Mouse (Mus musculus) limb, embryonic 11.5 days (tissue): ENCODE measurements around the gene Rsl1d1. TPM values are rescaled to one million over a fixed set of nuclear protein-coding genes. Genes with fewer than 3 reads are reported as not detected.
A peak's percentile ranks its signal among the peaks of the same experiment; 100 is the strongest.

Source experiments
- ATAC-seq: fragments of 200-750 bp; cut with Nextera tagmentation; 2 replicates; pipeline ENCODE4 v1.8.0; 2017; ENCODE audit warnings: low read depth; ENCODE audit not compliant: insufficient number of reproducible peaks, low FRiP score, low TSS enrichment
- DNase-seq: peaks from one replicate; pipeline ENCODE4 v3.0.0-alpha.2; 2015; ENCODE audit warnings: low spot score
- H3K27ac ChIP-seq: fragments of 300-500 bp; sonication (generic); replicated peaks from 2 replicates; pipeline ENCODE4 v1.5.1; 2014; ENCODE audit warnings: low read depth, mild to moderate bottlenecking, low read length
- H3K27me3 ChIP-seq: fragments of 300-500 bp; sonication (generic); 2 replicates; pipeline ENCODE4 v1.6.1; 2014; ENCODE audit warnings: mild to moderate bottlenecking, low read length, mixed read lengths; ENCODE audit not compliant: control insufficient read depth, insufficient read depth
- H3K36me3 ChIP-seq: fragments of 300-500 bp; sonication (generic); 2 replicates; pipeline ENCODE4 v1.6.1; 2014; ENCODE audit warnings: mild to moderate bottlenecking, low read length, moderate library complexity, mixed read lengths; ENCODE audit not compliant: control insufficient read depth, insufficient read depth
- H3K4me1 ChIP-seq: fragments of 300-500 bp; sonication (generic); 2 replicates; pipeline ENCODE4 v1.6.1; 2014; ENCODE audit warnings: low read length, mixed read lengths; ENCODE audit not compliant: control insufficient read depth, insufficient read depth
- H3K4me2 ChIP-seq: fragments of 300-500 bp; sonication (generic); 2 replicates; pipeline ENCODE4 v1.6.1; 2014; ENCODE audit warnings: low read depth, mild to moderate bottlenecking, moderate library complexity; ENCODE audit not compliant: severe bottlenecking
- H3K4me3 ChIP-seq: fragments of 300-500 bp; sonication (generic); 2 replicates; pipeline ENCODE4 v1.5.1; 2014; ENCODE audit warnings: low read depth, low read length
- H3K9ac ChIP-seq: fragments of 300-500 bp; sonication (generic); 2 replicates; pipeline ENCODE4 v1.6.1; 2014; ENCODE audit warnings: mild to moderate bottlenecking, low read length
- H3K9me3 ChIP-seq: fragments of 300-500 bp; sonication (generic); 2 replicates; pipeline ENCODE4 v1.6.1; 2016; ENCODE audit warnings: low read length; ENCODE audit not compliant: control insufficient read depth
- WGBS: fragments of 180-500 bp; shearing (Covaris S2); extraction: QIAGEN DNeasy Blood & Tissue Kit; methylation state at CpG from one replicate; pipeline ENCODE4 v1.1.7; 2014; 5-methylcytosine and 5-hydroxymethylcytosine counted together
- polyA plus RNA-seq: library from polyadenylated mRNA; unstranded; fragments of >200 nt; fragmentation: Nextera tagmentation; extraction: Ambion mirVana; gene quantifications from 2 replicates; pipeline ENCODE4 v1.2.1, GENCODE M21; 2014

Gene Rsl1d1
- polyA plus RNA-seq, 1 experiment from 2014 or later: 266 TPM

DNA sequence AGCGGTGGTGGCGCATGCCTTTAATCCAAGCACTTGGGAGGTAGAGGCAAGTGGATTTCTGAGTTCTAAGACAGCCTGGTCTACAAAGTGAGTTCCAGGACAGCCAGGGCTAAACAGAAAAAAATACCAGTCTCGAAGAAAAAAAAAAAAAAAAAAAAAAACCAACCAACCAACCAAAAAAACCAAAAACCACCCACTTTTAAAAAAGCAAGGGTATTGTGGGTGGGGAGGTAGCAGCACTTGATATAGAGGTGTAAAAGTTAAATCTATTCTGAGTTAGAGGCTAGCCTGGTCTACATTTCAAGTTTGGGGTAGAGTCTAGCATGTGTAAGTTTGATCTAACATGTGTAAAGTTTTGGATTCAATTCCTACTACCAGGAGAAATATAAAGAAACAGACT is 2.9 kb downstream of the Rsl1d1 start:
- ATAC-seq: no peak
- H3K27ac ChIP-seq: no peak overlapping the region
- peaks cover 18% of the 10 kb centered on the region for H3K36me3 ChIP-seq

DNA sequence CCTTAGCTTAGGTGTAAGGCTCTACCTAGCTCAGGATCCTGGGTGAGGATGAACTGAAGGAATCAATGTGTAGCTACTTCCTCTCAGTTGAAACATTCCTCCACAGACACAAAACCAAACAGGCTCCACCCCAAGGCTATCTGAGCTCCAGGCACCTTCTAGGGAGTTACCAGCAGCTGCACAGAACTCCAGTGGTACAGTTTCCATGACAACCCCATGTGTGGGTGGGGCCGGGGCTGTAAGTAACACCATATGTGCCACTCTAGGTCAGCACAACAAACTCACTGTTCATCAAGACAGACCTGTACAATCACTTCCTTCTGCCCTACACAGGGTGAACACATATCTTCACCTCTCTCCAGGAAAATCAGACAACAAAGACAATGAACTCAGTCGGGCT is 4.7 kb downstream of the Rsl1d1 start:
- WGBS: 30% methylated on average over 2 of the region's 2 CpGs
- peak; percentile 84 for DNase-seq
- no peak overlapping the region; the same call in 1 of the 2 replicates for H3K4me2 ChIP-seq
- H3K9ac ChIP-seq: no peak overlapping the region
- no peaks in the 10 kb centered on the region for H3K27me3 ChIP-seq
- peak overlapping the region; percentile 22; the same call in 1 of the 2 replicates for H3K27ac ChIP-seq
- H3K4me1 ChIP-seq: peaks cover 6% of the 10 kb centered on the region; the same call in 1 of the 2 replicates
- H3K4me3 ChIP-seq: no peak overlapping the region
- peaks cover 28% of the 10 kb centered on the region for H3K36me3 ChIP-seq
- peak; percentile 84 for ATAC-seq
- no peaks in the 10 kb centered on the region for H3K9me3 ChIP-seq

More for the DNA sequence above, 2.9 kb downstream of the Rsl1d1 start:
- no peak overlapping the region for H3K4me3 ChIP-seq
- no peaks in the 10 kb centered on the region for H3K27me3 ChIP-seq
- no peak for DNase-seq
- H3K4me2 ChIP-seq: no peak overlapping the region
- H3K9ac ChIP-seq: no peak overlapping the region
- H3K9me3 ChIP-seq: no peaks in the 10 kb centered on the region
- WGBS: 88% methylated on average over 3 of the region's 3 CpGs
- peaks cover 19% of the 10 kb centered on the region for H3K4me1 ChIP-seq

DNA sequence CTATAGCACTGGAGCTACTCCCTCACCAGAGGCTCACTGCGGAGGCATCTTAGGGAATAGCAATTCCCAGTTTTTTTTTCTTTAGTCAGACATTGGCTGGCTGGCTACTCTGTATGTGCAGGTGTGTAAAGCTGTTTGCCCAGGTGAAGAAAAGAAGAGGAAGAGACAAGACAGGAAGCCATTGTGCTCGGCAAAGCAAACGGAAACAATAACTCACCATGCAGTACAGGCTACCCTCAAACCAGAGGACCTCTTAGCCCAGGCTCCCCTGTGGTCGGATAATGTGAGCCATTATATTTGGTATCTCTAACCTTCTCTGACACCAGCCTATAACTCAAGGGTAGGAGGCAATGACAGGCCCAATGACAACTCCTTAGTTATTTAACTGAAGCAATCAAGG is 6.1 kb downstream of the Rsl1d1 start:
- WGBS: 93% methylated on average over 4 of the region's 4 CpGs
- Histone ChIP-seq H3K27ac (no peak overlapping the region), H3K9ac (no peak overlapping the region), H3K36me3 (peaks cover 36% of the 10 kb centered on the region), H3K4me3 (no peak overlapping the region), H3K4me2 (no peak overlapping the region), H3K4me1 (peaks cover 6% of the 10 kb centered on the region; the same call in 1 of the 2 replicates), H3K9me3 (no peaks in the 10 kb centered on the region), H3K27me3 (no peaks in the 10 kb centered on the region)
- ATAC-seq: no peak
- no peak for DNase-seq

GRCm38 (mm10) chr16:11193231-11193630 is 9.9 kb downstream of the Rsl1d1 start:
- H3K9ac ChIP-seq: no peak overlapping the region

GRCm38 (mm10) chr16:11190150-11190549 is 13.0 kb downstream of the Rsl1d1 start:
- no peak for ATAC-seq
- 91% methylated on average over 7 of the region's 7 CpGs for WGBS

More at GRCm38 (mm10) chr16:11193231-11193630, 9.9 kb downstream of the Rsl1d1 start:
- peaks cover 31% of the 10 kb centered on the region for H3K36me3 ChIP-seq
- H3K9me3 ChIP-seq: no peaks in the 10 kb centered on the region
- H3K27ac ChIP-seq: no peak overlapping the region
- WGBS: 89% methylated on average over 2 of the region's 2 CpGs
- no peak for DNase-seq
- ATAC-seq: no peak
- H3K4me3 ChIP-seq: no peak overlapping the region
- no peaks in the 10 kb centered on the region for H3K27me3 ChIP-seq
- H3K4me2 ChIP-seq: no peak overlapping the region
- H3K4me1 ChIP-seq: no peaks in the 10 kb centered on the region; the same call in 1 of the 2 replicates

DNA sequence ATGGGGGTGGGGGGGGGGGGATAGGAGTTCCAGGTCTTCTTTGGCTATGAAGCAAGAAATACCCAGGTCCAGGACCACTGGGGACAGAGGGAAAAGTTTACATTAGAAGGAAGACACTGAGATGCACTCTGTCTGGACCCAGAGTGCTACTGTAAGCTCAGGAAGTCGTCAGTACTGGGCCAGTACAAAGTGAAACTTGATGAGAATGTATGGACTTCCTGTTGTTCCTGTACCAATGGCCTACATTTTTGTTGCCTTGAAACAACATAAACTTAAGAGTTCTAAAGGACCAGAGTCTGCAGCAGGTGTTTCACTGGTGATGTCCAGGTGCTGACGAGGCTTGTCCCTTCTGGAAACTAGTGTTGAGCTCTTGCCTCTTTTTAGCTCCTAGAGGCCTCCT is 25.7 kb downstream of the Rsl1d1 start:
- no peak overlapping the region for H3K4me3 ChIP-seq
- H3K4me2 ChIP-seq: no peak overlapping the region
- 74% methylated on average over 2 of the region's 2 CpGs for WGBS
- H3K27me3 ChIP-seq: no peaks in the 10 kb centered on the region
- DNase-seq (no peak), ATAC-seq (no peak)
- no peak overlapping the region for H3K9ac ChIP-seq
- H3K27ac ChIP-seq: no peak overlapping the region
- H3K36me3 ChIP-seq: no peaks in the 10 kb centered on the region
- peaks cover 2% of the 10 kb centered on the region; the same call in 1 of the 2 replicates for H3K4me1 ChIP-seq
- H3K9me3 ChIP-seq: no peaks in the 10 kb centered on the region

More at GRCm38 (mm10) chr16:11190150-11190549, 13.0 kb downstream of the Rsl1d1 start:
- Histone ChIP-seq H3K4me3 (no peak overlapping the region), H3K27ac (no peak overlapping the region), H3K9me3 (no peaks in the 10 kb centered on the region), H3K4me1 (no peaks in the 10 kb centered on the region), H3K9ac (no peak overlapping the region), H3K36me3 (peaks cover 22% of the 10 kb centered on the region), H3K27me3 (no peaks in the 10 kb centered on the region), H3K4me2 (no peak overlapping the region)
- no peak for DNase-seq

DNA sequence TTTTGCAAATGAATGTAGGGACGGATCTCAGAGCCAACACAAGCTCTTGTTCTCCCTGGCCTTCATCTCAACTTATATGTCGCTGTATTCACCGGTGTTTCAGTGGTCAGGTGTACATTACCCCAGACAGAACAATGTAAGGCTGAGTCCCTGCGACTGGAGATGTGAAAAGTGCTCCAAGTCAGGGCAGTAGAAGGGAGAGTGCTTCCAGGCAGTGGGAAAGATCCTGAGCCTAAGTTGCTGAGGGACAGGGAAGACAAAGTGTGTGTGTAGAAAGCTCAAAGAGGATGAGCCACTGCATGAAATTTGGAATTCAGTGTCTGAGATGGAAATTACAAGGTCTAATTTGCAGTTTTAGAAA is 26.3 kb downstream of the Rsl1d1 start:
- Histone ChIP-seq H3K36me3 (no peaks in the 10 kb centered on the region), H3K4me3 (peak overlapping the region; percentile 92), H3K27me3 (no peaks in the 10 kb centered on the region), H3K4me1 (peaks cover 2% of the 10 kb centered on the region; the same call in 1 of the 2 replicates), H3K4me2 (peak overlapping the region; percentile 76), H3K27ac (no peak overlapping the region), H3K9ac (peak overlapping the region; percentile 83), H3K9me3 (no peaks in the 10 kb centered on the region)
- WGBS: 7% methylated on average over 4 of the region's 4 CpGs
- ATAC-seq: no peak
- no peak for DNase-seq

- H3K4me3 ChIP-seq: peak within 1 kb of the TSS; percentile 92
- under 1% methylated on average over 57 of the region's 57 CpGs for WGBS
- H3K9me3 ChIP-seq: no peaks in the 10 kb centered on the region
- H3K36me3 ChIP-seq: no peaks in the 10 kb centered on the region
- no peaks in the 10 kb centered on the region for H3K27me3 ChIP-seq
- ATAC-seq (peak; percentile 93), DNase-seq (peak; percentile 90)
- H3K4me1 ChIP-seq: peaks cover 2% of the 10 kb centered on the region; the same call in 1 of the 2 replicates
- H3K9ac ChIP-seq: peak within 1 kb of the TSS; percentile 83
- H3K27ac ChIP-seq: peak within 1 kb of the TSS; percentile 58; the same call in 1 of the 2 replicates
- H3K4me2 ChIP-seq: peak within 1 kb of the TSS; percentile 76
These were observed 26.8 kb downstream of the Rsl1d1 start, which contains the start of gene Zc3h7a for GRCm38 (mm10) chr16:11176208-11176883. Gene Zc3h7a, minus strand, starts transcription at chr16:11176393.
